Mouse (Mus musculus) T-helper 2 cell (primary cell): ENCODE results near the gene Diras1.

Experiments used
- in situ Hi-C: fragments of 300-600 bp; cut with MboI, MseI; formaldehyde crosslinking; loops from one replicate; pipeline ENCODE4 v1.15.1; 2025; ENCODE audit warnings: high pct_unique_total_duplicates

Diras1 gene

GRCm38 (mm10) chr10:80975478-80975877 is 50.0 kb downstream of the Diras1 start:
- in situ Hi-C loops = no loop called here

DNA sequence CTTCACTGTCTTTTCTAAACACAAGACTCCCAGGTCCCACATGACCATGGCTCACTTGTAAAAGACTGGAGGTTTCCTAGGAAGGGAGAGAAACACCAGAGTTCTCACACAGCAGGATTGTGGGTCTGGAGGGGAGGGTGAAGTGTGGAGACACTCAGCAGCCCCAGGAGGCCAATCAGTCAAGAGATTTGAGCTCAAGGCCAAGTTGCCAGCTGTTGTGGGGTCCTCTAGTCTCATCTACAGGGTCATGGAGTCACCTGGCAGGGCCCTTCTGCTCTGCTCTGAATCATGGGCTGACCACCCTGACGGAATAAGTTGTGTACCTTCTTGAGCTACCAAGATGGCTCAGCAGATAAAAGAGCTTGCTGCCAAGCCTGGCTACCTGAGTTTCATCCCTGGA is 51.7 kb downstream of the Diras1 start:
- in situ Hi-C loops = no loop called here

GRCm38 (mm10) chr10:80972071-80972987 is 53.1 kb downstream of the Diras1 start:
- in situ Hi-C loops = no loop called here

- in situ Hi-C loops = no loop called here
Measured at GRCm38 (mm10) chr10:80971533-80971932, 53.9 kb downstream of the Diras1 start.

- in situ Hi-C loops = no loop called here
Measured at GRCm38 (mm10) chr10:80970159-80970558, 55.3 kb downstream of the Diras1 start.
